Mouse (Mus musculus) heart, postnatal 14 days (tissue): ENCODE data around the gene Gast. TPM values are rescaled to one million over a fixed set of nuclear protein-coding genes. Genes with fewer than 3 reads are reported as not detected.
"Not testable (repeated sequence)": the region's sequence is repeated elsewhere in the genome, so short reads cannot be mapped to it uniquely, and the experiment has no call there.

Experiments
- DNase-seq, 2 experiments: peaks; one replicate each; pipeline ENCODE4 v3.0.0; 2021 to 2022
- intact Hi-C: fragments of 180-260 bp; cut with DNase I; formaldehyde crosslinking; loops from one replicate; pipeline ENCODE4 v1.15.1; 2025
- total RNA-seq, 2 experiments: library from RNA; stranded (reverse); gene quantifications; 2 replicates each; pipeline ENCODE4 v1.2.3; 2021

Gast gene
- total RNA-seq, 2 experiments from 2014 or later, result not detected

DNA sequence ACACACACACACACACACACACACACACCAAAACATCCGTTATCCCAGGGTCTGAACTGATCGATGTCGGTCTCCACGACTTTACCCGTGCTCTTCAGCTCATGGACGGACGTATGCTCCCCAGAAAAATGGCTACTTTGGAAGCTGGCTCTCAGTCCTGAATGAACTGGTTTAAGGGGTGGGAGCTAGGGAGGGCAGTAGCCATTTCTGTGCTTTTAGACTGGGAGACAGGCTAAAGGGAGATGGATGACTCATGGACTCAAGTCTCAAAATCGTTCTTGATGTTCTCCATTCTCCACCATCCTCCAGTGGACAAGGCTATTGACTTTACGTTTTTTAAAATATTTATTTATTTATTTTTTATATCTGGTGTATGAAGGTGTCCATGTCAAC lies 22.6 kb downstream of the Gast start:
- intact Hi-C loops, result no loop called here
- DNase-seq, result no peak

DNA sequence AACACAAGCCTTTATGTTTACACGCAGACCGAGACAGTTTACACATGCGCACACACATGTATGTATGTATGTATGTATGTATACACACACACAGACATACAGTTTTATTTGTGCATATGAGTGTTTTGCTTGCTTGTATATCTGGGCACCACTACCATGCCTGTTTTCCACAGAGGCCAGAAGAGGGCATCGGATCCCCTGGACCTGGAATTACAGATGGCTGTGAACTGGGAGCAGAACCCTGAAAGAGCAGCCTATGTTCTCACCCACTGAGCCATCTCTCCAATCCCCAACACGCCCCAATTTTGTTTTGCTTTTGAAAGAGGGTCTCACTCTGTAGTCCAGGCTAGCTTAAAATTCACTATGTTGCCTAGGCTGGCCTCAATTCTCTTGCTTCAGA lies 23.2 kb downstream of the Gast start:
- intact Hi-C loops, result no loop called here
- DNase-seq, result no peak

DNA sequence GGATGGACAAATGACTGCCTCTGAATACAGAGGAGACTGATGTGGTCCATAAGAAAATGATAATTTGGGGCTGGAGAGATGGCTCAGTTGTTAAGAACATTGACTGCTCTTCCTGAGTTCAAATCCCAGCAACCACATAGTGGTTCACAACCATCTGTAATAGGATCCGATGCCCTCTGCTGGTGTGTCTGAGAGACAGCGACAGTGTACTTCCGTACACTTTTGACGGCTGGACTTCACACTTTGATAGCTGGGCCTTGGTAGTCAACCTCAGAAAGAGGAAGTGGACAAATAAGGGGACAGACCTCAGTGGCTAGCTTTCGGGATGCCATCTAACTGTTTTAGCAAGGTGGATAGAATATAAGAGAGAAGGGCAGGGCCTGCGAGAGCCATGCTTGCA lies 26.0 kb downstream of the Gast start:
- DNase-seq, result no peak
- intact Hi-C loops, result loop anchor here (5.0 kb wide), 1 partner anchor 197 kb away; no protein-coding TSS in a partner anchor

DNA sequence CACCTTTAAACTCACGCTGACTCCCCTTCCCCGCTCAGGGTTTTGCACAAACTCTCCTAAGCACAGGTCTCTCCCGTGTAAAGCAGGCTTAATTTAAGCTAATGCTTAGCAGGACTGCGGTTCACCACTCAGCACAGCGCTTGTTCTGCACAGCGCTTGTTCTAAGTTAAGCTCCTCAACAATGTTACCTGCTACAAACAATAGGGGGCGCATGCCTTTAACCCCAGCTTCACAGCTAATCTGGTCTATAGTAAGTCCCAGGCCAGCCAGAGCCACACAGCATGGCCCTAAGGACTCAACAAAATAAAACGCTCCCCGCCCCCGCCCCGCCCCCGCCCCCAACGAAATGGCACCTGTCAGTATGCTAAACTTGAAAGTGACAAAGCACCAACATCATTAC lies 26.9 kb downstream of the Gast start:
- DNase-seq, result not testable (repeated sequence)
- intact Hi-C loops, result loop anchor here (5.0 kb wide), 1 partner anchor 196 kb away; no protein-coding TSS in a partner anchor

DNA sequence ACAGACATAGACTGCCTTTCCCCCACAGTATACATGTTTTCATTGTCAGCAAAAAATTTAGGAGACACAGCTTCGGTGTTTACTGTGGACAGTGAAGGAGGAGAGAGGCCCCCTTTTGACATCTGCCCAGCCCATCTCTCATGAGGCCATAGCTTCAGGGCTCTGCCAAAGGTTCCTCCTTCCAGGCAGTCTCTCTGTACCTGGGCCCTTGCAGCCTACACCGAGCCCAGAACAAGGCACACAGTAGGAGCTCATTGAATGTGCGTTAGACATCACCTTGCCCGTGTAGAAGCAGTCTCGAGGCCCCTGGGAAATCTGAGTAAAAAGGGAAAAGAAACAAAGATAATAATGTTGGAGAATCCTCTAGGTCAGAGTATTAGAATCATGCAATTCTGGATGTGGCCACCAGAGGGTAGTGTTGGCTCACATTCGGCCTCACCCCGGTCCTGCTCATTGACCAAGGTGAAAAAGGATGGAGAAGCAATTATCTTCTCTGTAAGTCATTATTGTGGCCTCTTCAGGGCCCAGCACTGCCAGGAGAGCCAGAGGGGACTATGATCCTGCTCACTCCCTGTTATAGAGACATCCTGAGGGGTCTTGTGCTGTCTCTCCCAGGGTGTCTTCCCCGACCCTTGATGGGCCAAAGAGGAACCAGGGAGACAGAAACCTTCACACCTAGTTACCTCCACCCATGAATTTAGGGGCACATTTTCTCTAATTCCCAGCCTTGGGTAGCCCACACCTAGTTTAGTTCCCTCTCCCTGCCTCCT lies 28.2 kb downstream of the Gast start:
- intact Hi-C loops, result loop anchor here (1.0 to 5.0 kb wide), 3 partner anchors 46 to 195 kb away; partner anchors contain the start of gene Klhl11
- peak; percentile 78 to 87 for DNase-seq

DNA sequence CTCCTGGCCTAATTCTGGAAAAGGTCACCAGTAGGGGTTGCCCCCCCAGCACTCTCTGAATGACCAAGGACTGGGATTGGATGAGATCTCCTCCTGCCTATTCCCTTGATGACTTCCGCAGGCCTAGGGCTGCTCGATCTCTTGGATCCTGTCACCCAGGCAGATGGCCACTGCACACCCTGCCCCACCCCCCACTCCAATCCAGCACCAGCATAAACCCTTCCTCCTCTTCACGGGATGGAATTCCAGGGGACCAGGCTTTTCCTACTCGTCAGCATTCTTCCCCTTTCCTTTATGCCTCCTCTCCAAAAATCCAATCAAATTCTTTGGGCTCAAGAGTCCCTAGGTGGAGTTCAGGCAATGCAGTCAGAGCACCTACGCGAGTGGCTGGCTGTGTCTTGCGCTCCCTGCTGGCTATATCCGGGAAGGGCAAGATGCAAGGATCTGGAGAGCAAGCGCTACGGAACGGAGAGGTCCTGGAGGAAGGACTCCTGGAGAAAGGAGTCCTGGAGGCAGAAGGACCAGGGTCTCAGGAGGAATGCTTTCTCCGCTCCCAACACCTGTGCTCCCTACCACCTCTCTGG lies 28.9 kb downstream of the Gast start:
- peak; percentile 73 to 78 for DNase-seq
- intact Hi-C loops, result loop anchor here (1.0 to 5.0 kb wide), 3 partner anchors 45 to 194 kb away; partner anchors contain the start of gene Klhl11

DNA sequence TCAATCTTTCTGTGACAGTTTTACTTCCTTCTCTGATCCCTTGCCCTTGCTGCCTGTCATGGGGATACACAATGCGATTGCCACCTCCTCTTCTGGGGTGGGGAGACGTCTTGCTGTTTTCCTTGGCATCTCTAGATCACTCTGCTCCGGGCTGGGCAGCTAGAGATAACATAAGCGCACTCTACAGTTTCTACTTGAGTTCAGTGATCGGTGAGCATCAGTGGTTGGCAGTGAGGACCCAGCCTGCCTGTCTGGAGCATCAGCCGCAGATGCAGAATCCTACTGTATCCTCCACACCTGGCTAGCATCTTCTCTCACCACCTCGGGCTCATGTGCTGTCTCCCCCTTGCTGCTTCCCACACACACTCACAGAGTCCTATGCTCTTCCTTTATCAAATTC lies 34.9 kb downstream of the Gast start:
- no peak for DNase-seq
- intact Hi-C loops, result no loop called here

DNA sequence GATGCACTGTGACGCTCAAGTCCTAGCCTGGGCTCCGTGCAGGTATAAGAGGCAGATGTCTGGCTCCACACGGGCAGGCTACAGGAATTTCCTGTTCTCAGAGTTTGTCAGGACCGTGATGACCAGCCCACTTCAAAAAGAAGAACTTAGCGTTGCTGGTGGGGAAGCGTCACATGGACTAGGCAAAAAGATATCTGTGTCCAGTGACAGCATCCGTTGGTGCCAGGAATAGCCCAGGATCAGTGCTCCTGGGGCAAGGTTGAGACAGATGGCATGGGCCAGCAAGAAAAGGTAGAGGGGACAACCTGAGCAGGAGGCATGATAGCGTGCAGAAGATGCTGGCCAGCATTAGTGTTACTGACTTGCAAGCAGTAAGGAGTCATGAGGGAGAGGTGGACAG lies 35.6 kb downstream of the Gast start:
- intact Hi-C loops, result no loop called here
- no peak for DNase-seq

DNA sequence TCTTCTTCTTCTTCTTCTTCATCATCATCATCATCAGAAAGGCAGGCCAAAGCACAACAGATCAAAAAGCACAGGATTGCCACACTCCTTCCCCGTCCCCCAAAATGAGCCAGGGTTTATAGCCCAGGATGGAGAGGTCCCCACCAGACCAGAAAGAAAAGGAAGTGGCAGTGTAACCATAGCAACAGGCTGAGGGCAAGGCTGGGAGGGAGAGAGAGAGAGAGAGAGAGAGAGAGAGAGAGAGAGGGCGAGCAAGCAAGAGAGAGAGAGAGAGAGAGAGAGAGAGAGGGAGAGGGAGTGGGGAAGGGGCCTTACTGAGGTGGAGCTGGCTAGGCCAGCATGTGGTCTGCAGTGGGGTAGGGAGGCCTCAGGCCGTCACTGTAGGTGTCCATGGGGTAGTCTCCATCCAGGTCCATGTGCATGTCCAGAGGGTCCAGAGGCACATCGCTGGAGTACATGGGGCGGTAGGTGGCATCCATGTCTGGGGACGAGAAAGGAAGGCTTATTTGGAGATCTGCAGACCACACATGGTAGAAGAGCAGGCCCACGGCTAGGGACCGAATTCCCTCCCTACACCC lies 37.9 kb downstream of the Gast start:
- no peak for DNase-seq
- intact Hi-C loops, result no loop called here

DNA sequence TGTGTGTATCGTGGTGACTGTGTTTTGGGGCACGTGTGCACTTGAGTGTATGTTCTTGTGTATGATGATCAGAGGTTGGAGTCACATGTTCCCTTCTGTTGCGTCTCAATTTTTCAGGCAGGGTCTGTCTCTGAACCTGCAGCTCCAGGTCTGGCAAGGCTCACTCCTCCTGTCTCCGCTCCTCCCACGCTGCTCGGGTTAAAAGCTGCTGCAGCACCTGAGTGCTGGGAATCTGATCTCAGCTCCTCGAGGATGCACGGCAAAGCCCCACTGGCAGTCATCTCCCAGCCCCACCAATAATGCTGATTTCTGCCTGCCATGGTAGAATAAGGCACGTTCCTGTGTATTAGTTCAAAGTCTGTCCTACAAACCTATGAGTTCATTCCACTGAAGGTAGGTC lies 40.9 kb downstream of the Gast start:
- intact Hi-C loops, result no loop called here
- no peak for DNase-seq

DNA sequence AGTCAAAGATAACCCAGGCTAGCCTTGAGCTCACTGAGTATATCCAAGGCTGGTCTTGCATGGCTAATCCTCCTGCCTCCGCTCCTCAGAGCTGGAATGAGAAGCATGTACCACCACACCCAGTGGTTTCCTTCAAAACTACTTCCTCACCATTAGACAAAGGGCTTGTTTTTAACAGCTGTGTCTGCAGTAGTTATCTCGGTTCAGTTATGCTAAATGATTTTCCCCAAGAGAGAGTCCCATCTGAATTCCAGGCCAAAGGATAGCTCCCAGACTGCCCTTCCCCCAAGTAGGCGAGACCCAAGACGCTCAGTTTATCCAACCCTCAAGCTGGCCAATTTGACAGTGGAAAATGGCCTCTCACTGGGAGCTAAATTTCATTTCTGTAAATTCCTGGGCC lies 41.8 kb downstream of the Gast start:
- no peak for DNase-seq
- intact Hi-C loops, result no loop called here

DNA sequence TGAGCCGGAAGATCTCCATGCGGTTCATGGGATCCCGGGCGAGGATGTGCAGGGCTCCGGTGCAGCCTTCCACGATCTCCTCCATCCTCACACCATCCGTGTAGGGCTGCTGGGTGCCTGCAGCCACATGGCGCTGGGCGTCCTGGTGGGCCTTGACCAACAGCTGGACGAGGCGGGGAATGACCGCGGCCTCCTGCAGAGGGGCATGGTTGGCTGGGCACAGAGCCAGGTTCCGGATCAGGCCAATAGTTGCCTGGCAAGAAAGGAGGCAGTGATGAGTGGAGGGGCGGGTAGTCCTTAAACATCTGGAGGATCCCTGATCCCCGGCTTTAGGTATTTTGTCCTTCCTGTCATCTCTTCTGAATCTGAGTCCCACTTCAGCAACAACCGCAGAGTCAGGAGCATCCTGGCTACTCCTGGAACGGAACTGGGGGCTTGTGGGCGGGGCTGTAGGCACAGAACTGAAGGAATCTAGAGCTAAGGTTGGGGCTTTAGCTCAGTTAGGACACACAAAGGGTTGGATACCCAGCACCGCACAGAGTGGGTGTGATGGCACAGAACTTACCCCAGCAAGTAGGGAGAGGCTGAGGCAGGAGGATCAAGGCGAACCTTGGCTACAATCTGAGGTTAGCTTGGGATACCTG lies 42.7 kb downstream of the Gast start:
- intact Hi-C loops, result no loop called here
- DNase-seq, result no peak

DNA sequence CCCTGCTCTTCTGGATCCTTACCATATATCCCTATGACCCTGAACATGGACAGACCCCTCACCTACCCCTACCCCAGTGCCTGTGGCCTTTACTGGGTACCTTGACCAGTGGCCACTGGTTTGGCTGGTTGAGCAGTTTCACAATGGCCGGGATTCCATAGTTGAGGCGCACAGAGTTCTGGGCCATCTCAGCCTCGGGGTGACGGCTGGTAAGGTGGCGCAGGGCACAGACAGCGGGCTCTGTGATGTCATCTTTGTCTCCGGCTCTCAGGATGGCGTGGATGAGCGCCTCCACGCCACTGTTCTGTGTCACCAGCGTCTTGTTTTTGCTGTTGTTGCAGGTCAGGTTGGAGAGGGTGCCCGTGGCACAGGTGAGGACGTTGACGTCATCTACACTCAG lies 43.8 kb downstream of the Gast start:
- intact Hi-C loops, result no loop called here
- DNase-seq, result no peak

DNA sequence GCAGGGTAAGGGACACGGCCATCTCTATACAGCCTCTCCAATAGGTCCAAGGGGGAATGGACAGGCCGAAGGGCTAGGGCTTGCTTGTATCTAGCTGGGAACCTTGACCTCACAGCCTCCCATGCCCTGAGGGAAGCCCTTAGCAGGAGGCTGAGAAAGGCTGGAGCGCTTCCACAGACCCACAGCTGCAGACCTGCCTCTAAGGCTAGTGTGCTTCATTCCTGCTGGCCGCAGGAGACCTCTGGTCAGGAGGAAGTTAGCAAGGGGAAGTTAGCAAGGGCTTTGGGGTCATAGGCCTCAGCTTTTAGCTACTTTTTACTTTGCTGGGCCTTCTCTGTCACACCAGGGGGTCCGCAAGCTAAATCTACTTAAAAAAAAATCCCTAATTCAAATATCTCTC lies 44.2 kb downstream of the Gast start:
- intact Hi-C loops, result no loop called here
- DNase-seq, result no peak

DNA sequence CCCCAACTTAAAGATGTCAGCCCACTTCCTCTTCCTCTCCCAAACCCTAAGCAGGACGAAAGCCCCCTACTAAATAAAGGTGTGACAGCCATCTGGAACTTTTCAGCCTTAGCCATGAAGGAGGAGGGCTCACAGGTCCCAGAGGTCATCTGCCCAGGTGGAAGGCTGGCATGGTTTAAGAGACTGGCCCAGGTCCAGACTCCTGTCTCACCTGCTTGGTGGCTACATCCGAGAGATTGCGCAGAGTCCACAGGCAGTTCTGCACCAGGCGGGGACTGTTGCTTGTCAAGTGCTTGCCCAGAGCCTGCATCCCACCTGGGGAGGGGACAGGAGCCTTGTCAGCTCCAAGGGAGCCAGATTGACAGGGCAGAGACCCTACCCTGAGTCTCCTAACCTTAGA lies 45.1 kb downstream of the Gast start:
- no peak for DNase-seq
- intact Hi-C loops, result no loop called here

DNA sequence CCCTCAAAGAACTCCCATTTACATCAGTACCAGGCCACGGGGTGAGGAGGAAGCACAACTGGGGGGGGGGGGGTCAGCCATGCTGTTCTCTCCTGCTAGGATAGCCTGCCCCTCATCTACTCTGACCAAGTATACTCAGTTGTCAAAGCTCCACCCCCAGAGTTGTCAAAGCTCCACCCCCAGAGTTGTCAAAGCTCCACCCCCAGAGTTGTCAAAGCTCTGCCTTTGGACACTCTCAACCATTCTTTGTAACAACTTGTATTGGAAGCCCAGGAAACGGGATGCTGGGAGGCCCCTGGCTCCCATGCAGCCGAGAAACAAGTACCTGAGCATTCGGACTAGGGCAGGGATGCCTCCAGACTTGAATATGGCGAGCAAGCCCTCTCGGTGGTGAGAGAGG lies 48.5 kb downstream of the Gast start:
- intact Hi-C loops, result no loop called here
- DNase-seq, result no peak

DNA sequence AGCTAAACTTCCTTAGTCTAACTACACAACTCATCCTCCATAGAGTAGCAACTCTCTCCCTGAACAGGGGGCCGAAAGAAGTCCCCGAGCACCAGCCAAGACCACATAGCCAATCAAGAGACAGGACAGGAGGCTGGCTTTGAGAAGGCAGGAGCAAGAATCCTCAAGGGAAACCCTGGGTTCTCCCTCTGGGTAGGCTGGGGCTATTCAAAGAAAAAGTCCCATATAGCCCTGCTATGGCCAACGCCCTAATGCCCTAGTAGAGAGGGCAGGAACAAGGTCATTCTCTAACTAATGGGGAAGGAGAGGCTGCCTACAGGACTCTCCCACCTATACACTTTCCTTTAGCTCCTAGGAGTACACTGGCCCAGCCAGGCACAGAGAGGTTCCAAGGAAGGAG lies 50.8 kb downstream of the Gast start:
- DNase-seq, result no peak
- intact Hi-C loops, result no loop called here

DNA sequence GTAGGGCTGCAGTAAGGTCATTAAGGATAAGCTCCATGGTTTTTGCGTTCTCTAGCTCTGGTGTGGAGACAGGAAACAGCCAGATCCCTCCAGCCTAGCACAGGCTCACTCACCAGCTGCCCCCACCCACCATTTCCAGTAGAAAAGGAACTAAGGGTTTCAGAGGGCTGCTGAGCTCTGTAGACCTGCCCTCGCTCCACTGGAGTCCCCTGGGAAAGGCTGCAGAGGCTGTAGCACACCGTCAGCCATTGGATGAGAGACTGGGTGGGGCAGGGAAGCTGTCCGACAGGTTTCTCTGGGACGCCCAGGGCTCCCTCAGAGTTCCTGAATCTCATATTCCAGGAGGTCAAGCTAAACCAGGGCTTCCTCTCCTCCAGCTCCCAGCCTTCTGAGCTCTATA lies 52.4 kb downstream of the Gast start:
- no peak for DNase-seq
- intact Hi-C loops, result no loop called here
